Mouse (Mus musculus): ENCODE measurements around the gene Pax3.
A peak's percentile ranks its signal among the peaks of the same experiment; 100 is the strongest.

Gene Pax3

DNA sequence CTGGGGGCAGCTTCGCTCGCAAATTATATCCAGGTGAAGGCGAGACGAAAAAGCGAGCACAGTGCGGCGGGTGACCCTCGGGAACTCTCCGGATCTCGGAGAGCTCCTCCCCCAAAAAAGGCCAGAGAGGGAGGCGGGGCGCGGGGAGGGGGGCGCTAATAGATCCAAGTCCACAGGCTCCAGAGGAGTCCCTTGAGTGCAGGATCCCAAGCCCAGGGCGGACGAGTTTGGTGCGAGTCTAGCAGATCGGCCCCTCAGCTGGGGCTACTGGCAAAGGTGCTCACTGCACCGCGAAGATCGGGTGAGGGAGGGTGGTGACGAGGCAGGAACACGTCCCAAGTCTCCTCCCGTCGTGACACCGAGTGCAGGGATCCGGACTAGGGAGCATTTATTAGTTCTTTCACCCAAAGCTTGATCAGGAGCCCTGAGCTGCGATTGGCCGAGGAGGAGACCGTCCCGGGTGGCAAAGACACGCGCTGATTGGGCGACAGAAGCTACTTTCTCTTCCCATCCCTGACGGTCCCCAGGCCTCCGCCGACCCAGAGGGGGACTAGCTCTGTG lies at the start of gene Pax3:
Gene Pax3 (minus strand): TSS at position 384 of the 561 bp plus-strand sequence.
- DNase-seq: no peak

DNA sequence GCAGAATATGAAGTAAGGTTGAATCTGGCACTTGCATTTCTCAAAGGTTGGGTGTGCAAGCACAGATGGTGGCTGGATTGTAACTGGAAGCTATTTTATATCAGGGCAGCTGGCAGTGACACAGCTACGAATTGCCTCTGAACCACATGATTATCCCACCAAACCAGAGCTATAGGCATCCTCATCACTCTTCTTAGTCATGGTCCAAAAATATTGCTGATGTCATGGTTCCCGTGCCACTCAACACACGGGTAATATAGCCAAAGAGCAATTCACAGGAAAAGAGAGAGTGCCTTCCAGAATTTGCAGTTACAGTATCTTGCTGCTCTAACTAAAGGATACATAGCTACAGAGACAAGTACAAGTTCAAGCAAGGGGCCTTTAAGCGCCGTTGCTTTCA lies 37.4 kb upstream of the Pax3 start:
- no peak for DNase-seq

DNA sequence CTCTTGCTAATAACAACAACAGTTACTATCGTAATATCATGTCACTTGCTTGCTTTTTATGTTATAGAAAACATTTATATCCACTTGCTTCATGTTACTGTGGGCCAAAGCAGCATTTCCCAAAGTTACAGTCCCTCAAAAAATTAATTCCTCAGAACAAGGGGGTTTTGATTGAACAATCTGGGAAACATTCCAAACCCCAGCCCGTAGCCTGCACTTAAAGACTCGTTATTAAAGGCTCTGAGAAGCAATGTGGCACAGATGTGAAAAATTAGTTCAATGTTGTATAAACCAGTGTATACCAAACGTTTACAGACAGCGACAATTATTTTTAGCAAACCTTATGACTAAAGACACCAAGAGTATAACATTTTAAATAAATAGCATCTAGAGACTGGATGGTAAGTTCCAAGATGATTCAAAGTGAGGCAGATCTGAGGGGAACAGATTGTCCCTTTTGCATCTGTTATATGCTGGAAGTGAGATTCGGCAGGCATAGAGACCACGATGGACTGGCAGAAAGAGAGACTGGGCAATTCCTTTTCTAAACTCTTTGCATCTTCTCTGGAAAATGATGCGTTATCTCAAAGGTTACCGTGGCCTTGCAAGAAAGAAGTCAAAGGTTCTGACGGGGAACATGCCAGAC lies 35.1 kb upstream of the Pax3 start:
- no peak for DNase-seq

DNA sequence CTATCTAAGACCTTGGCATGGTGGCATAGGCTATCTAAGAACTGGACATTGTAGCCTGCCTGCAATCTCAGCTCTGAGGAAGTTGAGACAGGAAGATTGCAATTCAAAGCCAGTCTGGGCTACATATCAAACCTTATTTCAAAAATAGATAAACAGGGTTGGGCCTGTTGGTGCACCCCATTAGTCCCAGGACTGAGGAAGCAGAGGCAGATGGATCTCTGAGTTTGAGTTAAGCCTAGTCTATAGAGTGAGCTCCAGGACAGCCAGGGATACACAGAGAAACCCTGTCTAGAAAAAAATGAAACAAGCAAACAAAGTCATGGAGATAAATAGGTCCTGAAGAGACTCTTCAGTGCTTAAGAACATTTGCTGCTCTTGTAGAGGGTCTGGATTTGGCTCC lies 32.9 kb upstream of the Pax3 start:
- no peak for DNase-seq

DNA sequence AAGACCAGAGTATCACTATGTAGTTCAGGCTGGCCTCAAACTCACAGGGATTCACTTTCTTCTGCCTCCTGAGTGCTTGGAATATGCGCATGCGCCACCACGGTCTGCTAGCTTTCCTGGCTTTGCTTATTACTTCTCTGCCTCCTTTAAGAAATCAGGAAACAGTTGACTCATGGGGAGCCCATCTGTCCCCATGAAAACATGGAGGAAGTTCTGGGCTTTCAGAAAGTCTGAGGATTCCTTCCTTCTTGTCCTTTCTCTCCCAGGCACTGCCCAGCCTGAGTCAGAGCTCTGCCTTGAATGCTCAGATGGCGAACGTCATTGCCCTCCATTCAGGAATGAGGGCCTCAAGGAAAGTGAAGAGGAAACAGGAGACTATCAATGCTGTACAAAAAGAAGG lies 31.8 kb upstream of the Pax3 start:
- DNase-seq: no peak

DNA sequence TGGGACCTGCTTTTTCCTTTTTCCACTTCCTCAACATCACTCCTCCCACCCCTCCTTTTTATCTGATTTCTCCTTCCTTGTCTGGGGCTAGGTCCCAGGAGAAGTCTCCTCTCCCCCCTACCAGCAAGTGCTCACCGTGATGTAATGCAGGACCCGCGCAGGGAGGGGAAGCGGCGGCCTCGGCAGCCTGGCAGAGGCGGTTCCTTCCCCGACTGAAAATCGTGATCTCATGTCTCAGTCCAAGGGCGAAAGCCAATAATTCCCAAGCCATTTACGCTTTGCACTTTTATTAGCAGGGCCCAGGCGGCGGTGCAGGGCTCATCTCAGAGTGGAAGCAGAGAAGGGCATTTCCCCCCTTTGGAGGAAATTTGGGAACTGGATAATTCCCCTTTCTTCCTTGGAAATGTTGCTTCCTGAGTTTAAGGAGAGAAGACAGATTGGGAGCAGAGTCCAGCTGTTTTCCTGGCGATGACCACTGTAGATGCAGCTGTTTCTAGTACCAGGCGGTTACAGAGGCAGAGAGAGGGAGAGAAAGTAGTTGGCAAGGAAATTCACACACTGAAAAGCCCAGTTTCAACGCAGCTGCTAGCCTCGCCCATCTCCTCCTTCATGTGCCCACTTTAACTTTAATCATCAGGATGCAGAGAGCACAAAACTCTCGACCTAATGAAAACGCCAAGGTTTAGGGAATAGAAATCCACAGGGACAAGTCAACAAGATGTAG lies 21.3 kb upstream of the Pax3 start:
- no peak for DNase-seq

DNA sequence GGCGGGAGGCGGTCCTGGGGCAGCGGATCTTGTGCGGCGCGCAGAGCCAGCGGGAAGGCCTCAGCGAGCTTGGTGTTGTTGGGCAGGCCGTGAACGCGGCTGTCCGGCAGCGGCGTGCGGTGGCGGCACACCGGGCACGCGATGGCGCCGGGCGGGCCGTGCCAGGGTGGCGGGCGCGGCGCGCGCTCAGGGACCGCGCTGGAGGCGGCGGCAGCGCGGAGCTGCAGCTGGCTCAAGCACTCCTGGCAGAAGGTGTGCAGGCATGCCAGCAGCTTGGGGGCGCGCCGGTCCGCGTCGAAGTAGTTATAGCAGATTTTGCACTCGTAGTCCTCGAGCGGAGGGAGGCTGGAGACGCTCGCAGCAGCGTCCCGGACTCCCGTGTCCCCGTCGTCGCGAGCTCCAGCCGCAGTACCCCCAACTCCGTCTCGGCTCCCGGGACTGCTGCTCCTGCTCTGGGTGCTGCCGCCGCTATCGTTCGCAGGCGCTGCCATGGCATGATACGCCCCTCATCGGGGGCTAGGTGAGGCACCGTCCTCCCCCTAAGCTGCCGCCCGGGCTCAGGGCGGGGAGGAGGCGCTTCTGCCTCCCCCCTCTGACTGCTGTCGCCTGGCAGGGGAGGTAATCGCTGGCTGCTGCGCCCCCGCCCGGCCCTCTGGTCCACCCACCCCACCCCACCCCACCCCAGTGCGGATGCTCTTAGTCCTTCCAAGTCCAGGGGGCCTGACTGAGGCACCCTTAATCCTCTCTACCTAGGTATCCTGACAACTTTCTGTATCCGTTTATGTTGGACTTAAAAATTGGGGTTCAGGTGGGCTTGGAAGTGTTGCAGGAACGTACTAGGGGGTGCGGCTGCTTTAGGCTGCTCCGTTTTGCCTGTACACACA lies 20.5 kb upstream of the Pax3 start:
- DNase-seq: peak; percentile 30

DNA sequence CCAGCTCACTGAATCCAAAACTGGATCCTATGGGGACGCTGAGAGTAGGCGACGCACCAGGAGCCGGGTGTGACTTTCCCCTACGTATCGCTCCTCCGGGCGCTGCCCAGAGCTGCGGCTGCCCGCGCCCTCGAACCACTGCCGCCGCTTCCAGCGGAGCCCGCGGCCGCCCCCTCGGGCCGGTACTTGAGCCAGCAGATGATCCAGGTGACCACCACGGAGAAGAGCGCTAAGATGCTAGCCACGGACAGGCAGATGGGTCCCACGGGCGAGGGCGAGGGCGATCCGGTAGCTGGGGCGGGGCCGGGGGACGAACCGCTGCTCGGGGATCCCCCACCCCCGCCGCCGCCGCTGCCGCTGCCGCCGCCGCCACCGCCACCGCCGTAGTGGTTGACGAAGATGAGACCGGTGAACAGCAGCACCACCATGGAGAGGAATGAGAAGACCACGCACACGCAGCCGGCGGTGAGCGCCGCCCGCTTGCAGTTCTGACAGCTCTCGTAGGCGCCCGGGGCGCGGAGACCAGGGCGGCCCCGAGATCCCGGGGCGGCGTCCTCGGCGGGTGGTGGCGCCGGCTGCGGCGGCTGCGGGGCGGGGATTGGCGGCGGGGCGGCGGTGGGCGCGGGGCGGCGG lies 19.7 kb upstream of the Pax3 start:
- DNase-seq: no peak

DNA sequence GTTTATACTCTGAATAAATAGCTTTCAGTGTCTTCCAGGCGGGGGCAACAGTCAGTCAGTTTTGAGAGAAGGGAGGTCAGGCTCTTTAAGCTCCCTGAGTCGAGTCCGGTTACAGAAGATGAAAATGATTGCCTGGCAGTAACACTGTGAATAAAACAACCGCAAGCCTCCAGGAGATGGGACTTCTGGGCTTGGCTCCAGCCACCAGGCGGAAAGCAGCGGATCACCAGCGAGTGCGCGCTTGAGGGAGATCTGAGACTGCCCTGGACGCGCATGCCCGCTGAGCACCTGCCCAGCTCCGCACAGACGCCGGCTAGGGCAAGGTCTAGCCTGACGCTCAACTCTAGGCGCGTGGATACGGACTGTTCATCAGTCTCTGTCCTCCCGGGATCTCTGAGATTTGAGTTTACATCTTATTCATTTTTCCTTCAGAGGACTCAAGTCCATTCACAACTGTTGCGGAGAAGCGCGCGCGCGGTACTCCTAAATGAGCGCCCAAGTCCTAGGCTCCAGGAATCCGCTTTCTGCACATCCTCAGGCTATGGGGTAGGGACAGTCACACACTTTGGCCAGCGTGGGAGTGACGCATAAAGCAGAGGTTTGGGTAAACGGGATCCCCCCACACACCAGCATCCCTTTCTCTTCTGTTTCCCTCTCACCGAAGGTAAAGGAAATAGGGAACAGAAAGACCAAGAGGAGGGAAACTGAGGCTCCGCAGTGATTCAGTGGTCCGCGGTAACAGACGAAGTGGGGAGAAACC lies 19.0 kb upstream of the Pax3 start:
- DNase-seq: no peak

DNA sequence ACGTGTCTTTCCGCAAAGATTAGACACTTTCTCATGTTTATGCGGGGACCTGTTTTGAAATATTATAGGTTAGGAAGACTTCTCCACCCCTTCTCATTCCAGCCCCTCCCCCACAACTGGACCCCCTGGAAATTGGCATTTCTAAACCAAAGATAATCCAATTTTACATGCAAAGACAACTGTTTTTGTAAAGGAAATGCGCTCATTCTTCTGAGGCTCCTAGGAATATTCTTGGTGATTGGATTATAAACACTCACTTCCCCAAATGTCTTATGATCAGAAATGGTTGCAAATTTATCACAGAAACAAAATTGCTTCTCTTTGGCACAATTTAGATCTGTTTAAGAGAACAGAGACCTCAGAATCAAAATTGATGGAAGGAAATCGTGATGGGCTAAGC lies 14.1 kb upstream of the Pax3 start:
- no peak for DNase-seq

DNA sequence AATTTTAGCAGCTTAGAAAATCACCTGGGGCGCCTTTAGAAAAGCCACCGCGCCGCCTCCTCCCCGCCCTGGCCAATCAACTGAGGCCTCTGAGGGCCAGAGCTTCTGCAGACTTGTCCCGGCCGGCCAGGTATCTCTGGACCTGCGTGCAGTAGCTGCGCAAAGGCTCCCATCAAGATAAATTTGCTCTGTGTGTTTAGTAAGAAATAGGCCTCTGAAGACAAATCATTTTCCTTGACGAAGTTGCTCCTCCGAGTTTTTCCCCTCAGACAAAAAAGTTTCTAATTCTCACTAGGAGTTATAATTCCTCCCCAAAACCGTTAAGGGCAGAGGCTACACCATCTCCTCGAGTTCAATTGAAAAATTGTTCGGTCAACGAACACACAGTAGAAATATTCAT lies 13.6 kb upstream of the Pax3 start:
- no peak for DNase-seq

DNA sequence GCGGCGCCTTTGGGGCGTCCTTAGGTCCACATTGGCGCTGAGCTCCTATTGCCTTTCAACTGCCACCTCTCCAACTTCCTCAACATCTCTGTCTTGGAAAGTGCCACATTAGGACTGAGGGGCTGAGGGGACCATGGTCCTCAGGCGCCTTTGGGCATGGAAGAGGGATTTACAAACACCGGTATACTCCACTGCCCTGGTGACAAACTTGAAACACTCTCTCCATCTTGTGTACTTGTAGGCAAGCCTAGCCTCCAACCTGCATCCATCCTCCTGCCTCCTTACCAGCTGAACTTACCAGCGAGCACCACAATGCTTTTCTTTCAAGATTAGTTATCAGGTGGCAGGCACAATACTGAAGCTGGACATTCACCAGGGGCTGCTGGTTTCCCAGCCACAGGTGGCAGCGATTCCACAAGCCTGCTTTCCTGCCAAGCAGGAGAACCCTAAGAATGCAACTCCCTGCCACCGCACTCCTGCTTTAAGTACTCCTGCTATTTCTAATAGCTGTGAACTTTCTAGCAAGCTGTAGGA lies 11.4 kb upstream of the Pax3 start:
- DNase-seq: no peak

DNA sequence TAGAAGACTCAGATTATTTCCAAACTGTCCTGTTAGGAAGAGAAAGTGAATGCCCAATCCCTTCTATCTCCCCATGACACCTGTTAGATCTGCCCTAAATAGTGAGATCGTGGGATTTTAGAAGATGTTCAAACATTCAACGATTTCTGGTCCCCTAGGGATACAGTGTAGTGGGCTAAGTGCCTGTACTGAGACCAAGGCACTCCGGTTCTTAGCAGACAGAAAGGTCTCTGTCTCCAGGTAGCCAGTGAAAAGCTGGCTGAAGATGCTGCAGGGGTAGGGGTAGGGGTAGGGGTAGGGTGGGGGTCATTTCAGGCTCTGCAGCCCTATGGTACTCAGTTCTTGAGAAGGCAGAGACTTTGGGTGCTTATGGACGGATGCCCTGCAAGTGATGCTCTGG lies 7.4 kb upstream of the Pax3 start:
- no peak for DNase-seq

DNA sequence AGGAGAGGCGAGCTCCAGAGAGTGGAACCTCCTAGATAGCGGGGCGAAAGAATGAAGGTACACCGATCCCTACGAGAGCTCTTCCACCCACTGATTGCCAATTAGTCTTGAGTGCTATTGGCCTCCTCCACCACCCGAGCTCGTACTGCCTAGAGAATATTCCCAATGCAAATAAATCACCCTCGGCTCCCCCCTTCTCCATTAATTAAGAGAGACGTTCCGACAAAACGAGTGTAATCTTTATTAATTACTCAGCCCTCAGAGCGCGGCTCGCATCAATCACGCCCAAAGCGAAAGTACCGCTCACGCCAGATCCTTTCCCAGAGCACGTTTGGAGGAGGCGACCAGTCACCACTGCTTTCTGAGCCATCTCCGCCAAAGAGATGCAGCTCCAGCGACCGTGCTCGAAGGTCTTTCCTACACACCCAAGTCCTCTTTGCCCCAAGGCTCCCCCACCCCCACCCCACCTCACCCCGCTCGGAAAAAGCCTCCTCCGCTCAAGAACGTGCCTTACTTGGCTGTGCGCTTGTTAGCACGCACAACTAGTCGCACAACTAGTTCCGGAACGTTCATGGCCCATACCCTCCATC lies 6.8 kb upstream of the Pax3 start:
- no peak for DNase-seq

DNA sequence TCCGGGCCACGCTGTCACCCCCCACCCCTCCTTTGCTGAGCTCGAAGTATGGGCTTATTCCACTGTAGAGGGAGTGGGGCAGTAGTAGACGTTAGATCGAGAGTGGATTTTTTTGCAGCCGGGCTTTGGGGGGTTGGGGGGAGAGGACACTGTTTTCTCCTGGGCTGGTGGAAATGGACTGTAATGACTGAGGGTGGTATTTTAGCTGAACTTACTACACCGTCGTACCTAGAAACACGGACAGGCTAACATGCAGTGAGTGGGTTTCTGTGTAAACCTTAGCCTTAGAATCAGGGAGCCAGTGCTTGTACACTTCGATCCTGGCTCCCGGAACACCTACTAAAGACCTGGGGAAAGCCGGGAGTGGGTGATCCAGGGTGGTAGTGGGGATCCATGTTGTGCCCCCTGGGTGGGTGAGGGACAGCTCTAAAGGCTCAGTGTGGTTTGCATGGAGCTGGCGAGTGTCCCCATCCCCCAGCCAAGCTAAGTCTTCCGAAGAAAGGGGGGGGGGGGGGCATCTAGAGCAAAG lies 6.2 kb upstream of the Pax3 start:
- no peak for DNase-seq

DNA sequence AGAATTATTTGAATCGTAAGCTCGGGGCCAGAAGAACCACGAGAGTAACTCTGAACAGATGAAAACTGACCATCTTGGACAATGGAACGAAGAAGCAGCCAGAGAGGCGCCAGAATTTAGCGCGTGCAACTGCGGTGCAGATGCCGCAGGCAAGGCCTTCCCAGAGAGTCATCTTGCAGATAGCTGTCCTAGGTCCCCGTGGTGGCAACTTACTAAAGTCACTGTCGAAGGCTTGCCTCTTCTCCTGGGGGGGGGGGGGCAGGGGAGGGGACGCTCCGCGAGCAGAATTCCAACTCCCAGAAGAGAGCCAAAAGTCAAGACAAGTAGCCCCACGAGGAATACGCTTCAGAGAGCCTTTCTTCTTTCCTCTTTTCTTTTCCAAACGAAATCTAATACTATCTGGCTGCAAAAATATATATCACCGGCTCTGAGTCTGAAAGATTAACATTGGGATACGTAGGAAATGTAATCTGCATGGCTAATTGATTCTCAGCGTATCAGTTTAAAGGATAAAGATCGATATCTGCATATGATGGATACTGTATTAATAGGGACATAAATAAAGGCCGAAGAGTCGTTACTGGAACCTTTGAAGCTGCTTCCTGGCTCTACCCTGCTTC lies 5.6 kb upstream of the Pax3 start:
- no peak for DNase-seq

DNA sequence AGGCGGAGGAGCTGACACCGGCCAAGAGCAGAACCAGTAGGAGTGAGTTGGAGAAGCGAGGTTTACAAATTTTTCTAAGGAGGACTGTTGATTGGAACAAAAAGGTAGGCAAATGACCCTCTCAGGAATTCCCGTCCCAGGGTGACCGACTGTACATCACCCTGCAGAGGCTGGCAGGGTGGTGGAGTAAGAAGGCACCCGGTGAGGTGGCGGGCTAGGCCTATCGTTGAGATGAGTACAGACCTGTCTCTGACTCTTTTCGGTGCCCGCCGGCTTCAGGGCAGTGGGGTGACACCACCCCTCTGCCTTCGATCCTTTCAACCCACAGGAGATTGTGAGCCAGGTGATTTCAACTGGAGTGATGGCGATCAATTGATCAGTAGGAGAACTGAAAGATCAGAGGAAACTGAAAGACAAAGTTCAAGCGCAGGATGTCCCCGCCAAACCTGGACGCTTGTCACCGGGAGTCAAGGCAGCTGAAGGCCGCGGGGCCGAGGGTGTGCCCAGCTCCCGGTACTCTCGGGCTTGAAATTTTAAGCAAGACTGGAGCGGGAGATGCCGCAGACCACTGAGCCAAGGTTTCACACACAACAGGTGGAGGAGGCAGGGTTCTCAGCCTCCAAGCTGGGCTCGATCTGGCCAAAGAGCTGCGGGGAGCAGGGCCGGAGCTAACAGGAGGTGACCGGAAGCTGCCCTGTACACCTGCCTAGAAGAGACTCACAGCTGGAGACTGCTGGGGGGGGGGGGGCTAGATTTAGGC lies 4.5 kb upstream of the Pax3 start:
- no peak for DNase-seq

DNA sequence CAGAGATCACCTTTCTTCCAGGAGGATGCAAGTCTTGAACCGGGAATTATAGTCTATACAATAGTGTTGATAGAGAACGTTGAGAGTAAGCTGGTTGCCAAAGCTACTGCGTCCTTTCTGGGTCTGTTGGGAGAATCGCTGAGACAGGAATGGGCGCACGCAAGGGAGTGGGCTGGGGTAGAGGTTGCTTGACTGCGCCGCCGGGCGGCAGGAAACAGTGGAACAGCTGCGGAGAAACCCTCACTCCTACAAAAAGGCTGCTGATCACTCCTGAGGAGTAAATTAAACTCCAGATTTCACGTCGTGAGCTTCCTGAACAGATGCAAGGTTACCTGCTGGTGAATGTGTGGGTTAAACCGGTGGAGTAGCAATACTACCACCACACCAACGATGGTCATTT lies 3.3 kb upstream of the Pax3 start:
- no peak for DNase-seq

DNA sequence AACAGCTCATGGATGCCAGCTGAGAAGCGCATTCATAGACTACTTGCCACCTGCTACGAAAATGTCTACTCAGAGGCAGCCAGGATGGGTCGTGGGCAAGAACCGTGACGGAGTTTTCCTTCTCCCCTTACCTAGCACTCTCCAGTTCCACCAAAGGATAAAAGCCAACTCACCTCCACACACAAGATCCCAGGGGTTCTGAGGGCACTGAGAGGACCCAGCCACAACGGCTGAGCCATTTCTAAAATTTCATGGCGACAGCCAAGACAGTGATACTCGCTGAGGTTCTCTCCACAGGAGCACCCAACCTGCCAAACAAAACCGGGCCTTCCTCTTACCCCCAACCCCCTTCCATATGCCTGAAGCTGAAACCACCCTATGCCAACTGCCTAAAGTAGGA lies 2.3 kb upstream of the Pax3 start:
- no peak for DNase-seq

DNA sequence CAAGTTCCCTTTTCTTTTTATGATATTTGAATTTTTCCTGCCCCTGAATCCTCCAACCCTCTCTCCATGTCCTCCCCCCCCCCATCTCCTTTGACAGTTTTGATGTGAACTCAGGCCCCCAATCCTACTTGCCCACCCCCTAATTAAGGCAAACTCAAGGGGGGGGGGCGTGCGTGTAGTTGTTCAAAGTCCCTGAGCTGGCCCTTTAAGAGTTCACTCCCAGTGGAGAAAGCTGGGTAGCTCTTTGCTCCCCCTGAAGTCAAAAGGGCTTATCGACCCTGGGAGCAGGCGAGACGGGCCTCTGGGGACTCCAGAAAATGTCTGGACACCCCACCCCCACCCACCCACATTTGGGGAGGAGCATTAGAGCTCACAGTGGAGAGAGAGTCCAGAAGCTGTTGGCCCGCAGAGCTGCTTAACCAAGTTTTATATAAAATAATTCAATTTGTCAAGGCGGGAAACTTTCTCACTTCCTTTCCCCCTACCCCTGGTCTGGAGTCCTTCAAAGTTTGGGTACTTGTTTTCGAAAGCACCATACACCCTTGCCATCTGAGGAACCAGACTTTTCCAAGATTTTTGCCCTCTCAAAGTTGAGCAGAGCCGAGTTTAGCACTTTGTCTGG lies 1.5 kb upstream of the Pax3 start:
- DNase-seq: no peak
